Mouse (Mus musculus) forebrain, embryonic 14.5 days (tissue): ENCODE measurements around the gene Il15ra. TPM values are rescaled to one million over a fixed set of nuclear protein-coding genes. Genes with fewer than 3 reads are reported as not detected.

ENCODE experiments used
- ATAC-seq: fragments of 200-750 bp; cut with Nextera tagmentation; 2 replicates; pipeline ENCODE4 v1.8.0; 2017; ENCODE audit warnings: mild to moderate bottlenecking, moderate library complexity
- DNase-seq: peaks from one replicate; pipeline ENCODE4 v3.0.0-alpha.2; 2015; ENCODE audit warnings: low spot score
- H3K27ac ChIP-seq: fragments of 300-500 bp; sonication (generic); 2 replicates; pipeline ENCODE4 v1.5.1; 2014; ENCODE audit warnings: low read depth, mild to moderate bottlenecking, control low read depth, low read length, moderate library complexity
- H3K27me3 ChIP-seq: fragments of 300-500 bp; sonication (generic); replicated peaks from 2 replicates; pipeline ENCODE4 v1.6.1; 2014; ENCODE audit warnings: low read length, control low read depth, mixed read lengths; ENCODE audit not compliant: control insufficient read depth, insufficient read depth
- H3K36me3 ChIP-seq: fragments of 300-500 bp; sonication (generic); 2 replicates; pipeline ENCODE4 v1.6.1; 2014; ENCODE audit warnings: low read length, control low read depth; ENCODE audit not compliant: control insufficient read depth, insufficient read depth
- H3K4me1 ChIP-seq: fragments of 300-500 bp; sonication (generic); 2 replicates; pipeline ENCODE4 v1.6.1; 2014; ENCODE audit warnings: antibody characterized with exemption, low read length, control low read depth; ENCODE audit not compliant: control insufficient read depth, insufficient read depth
- H3K4me2 ChIP-seq: fragments of 300-500 bp; sonication (generic); 2 replicates; pipeline ENCODE4 v1.6.1; 2014; ENCODE audit warnings: mild to moderate bottlenecking, control low read depth, low read length
- H3K4me3 ChIP-seq: fragments of 300-500 bp; sonication (generic); 2 replicates; pipeline ENCODE4 v1.5.1; 2014; ENCODE audit warnings: low read depth, low read length, control low read depth
- H3K9ac ChIP-seq: fragments of 300-500 bp; sonication (generic); 2 replicates; pipeline ENCODE4 v1.6.1; 2014; ENCODE audit warnings: mild to moderate bottlenecking, low read length, control low read depth, moderate library complexity
- H3K9me3 ChIP-seq: fragments of 300-500 bp; sonication (generic); replicated peaks from 2 replicates; pipeline ENCODE4 v1.6.1; 2016; ENCODE audit warnings: low read length, control low read depth, mixed read lengths; ENCODE audit not compliant: control insufficient read depth
- WGBS: fragments of 180-500 bp; shearing (Covaris S2); extraction: QIAGEN DNeasy Blood & Tissue Kit; methylation state at CpG from one replicate; pipeline ENCODE4 v1.1.7; 2014; 5-methylcytosine and 5-hydroxymethylcytosine counted together
- polyA plus RNA-seq: library from polyadenylated mRNA; unstranded; fragments of >200 nt; fragmentation: Nextera tagmentation; extraction: Ambion mirVana; gene quantifications from 2 replicates; pipeline ENCODE4 v1.2.1, GENCODE M21; 2014

Il15ra gene
- polyA plus RNA-seq, 1 experiment from 2014 or later = 0.63 TPM

GRCm38 (mm10) chr2:11672144-11672543 lies 32.9 kb upstream of the Il15ra start:
- ATAC-seq (no peak), DNase-seq (no peak)
- no peaks in the 10 kb centered on the region for H3K9me3 ChIP-seq
- no peaks in the 10 kb centered on the region for H3K27me3 ChIP-seq
- H3K4me1 ChIP-seq = no peaks in the 10 kb centered on the region
- no peak overlapping the region for H3K27ac ChIP-seq
- H3K4me3 ChIP-seq = no peak overlapping the region
- H3K4me2 ChIP-seq = no peak overlapping the region
- H3K9ac ChIP-seq = no peak overlapping the region
- no peaks in the 10 kb centered on the region for H3K36me3 ChIP-seq
- WGBS = 18% methylated on average over 3 of the region's 3 CpGs

GRCm38 (mm10) chr2:11679626-11680025 lies 25.5 kb upstream of the Il15ra start:
- H3K9ac ChIP-seq = no peak overlapping the region
- ATAC-seq (no peak), DNase-seq (no peak)
- WGBS = 87% methylated on average over 7 of the region's 7 CpGs
- no peaks in the 10 kb centered on the region for H3K36me3 ChIP-seq
- no peaks in the 10 kb centered on the region for H3K27me3 ChIP-seq
- H3K4me3 ChIP-seq = no peak overlapping the region
- H3K4me1 ChIP-seq = no peaks in the 10 kb centered on the region
- no peak overlapping the region for H3K27ac ChIP-seq
- no peak overlapping the region for H3K4me2 ChIP-seq
- no peaks in the 10 kb centered on the region for H3K9me3 ChIP-seq

- H3K9me3 ChIP-seq = no peaks in the 10 kb centered on the region
- H3K9ac ChIP-seq = no peak overlapping the region
- no peak for ATAC-seq
- no peaks in the 10 kb centered on the region for H3K36me3 ChIP-seq
- H3K4me2 ChIP-seq = no peak overlapping the region
- no peaks in the 10 kb centered on the region for H3K27me3 ChIP-seq
- H3K4me3 ChIP-seq = no peak overlapping the region
- H3K27ac ChIP-seq = no peak overlapping the region
- H3K4me1 ChIP-seq = no peaks in the 10 kb centered on the region
- WGBS = 65% methylated on average over 4 of the region's 4 CpGs
- DNase-seq = no peak
Measured at GRCm38 (mm10) chr2:11682712-11683111, 22.4 kb upstream of the Il15ra start.

- Histone ChIP-seq H3K9ac (no peak overlapping the region), H3K9me3 (no peaks in the 10 kb centered on the region), H3K36me3 (no peaks in the 10 kb centered on the region), H3K27ac (no peak overlapping the region), H3K4me3 (no peak overlapping the region), H3K4me1 (no peaks in the 10 kb centered on the region), H3K4me2 (no peak overlapping the region), H3K27me3 (no peaks in the 10 kb centered on the region)
- DNase-seq (no peak), ATAC-seq (no peak)
- WGBS = 83% methylated on average over 4 of the region's 4 CpGs
Measured at GRCm38 (mm10) chr2:11686512-11686911, 18.6 kb upstream of the Il15ra start.

- no peak overlapping the region for H3K27ac ChIP-seq
- no peaks in the 10 kb centered on the region for H3K9me3 ChIP-seq
- ATAC-seq (no peak), DNase-seq (peak; percentile 66)
- H3K4me2 ChIP-seq = no peak overlapping the region
- 21% methylated on average over 3 of the region's 3 CpGs for WGBS
- H3K27me3 ChIP-seq = no peaks in the 10 kb centered on the region
- H3K36me3 ChIP-seq = no peaks in the 10 kb centered on the region
- H3K4me3 ChIP-seq = no peak overlapping the region
- H3K4me1 ChIP-seq = no peaks in the 10 kb centered on the region
- H3K9ac ChIP-seq = no peak overlapping the region
Measured at GRCm38 (mm10) chr2:11687436-11687835, 17.7 kb upstream of the Il15ra start.

- no peak for ATAC-seq
Measured at GRCm38 (mm10) chr2:11690201-11690890, 14.7 kb upstream of the Il15ra start.

GRCm38 (mm10) chr2:11693352-11693751 lies 11.7 kb upstream of the Il15ra start:
- Histone ChIP-seq H3K4me3 (no peak overlapping the region), H3K4me2 (no peak overlapping the region), H3K4me1 (no peaks in the 10 kb centered on the region), H3K27me3 (no peaks in the 10 kb centered on the region), H3K9me3 (no peaks in the 10 kb centered on the region), H3K9ac (no peak overlapping the region), H3K27ac (no peak overlapping the region), H3K36me3 (no peaks in the 10 kb centered on the region)
- DNase-seq (no peak), ATAC-seq (no peak)
- 92% methylated on average over 4 of the region's 4 CpGs for WGBS

More at GRCm38 (mm10) chr2:11690201-11690890, 14.7 kb upstream of the Il15ra start:
- no peaks in the 10 kb centered on the region for H3K36me3 ChIP-seq
- no peak overlapping the region for H3K4me3 ChIP-seq
- H3K27ac ChIP-seq = no peak overlapping the region
- WGBS = 80% methylated on average over 8 of the region's 8 CpGs
- H3K27me3 ChIP-seq = no peaks in the 10 kb centered on the region
- DNase-seq = no peak
- H3K9ac ChIP-seq = no peak overlapping the region
- no peaks in the 10 kb centered on the region for H3K4me1 ChIP-seq
- no peak overlapping the region for H3K4me2 ChIP-seq
- H3K9me3 ChIP-seq = no peaks in the 10 kb centered on the region

- WGBS = 95% methylated on average over 2 of the region's 2 CpGs
- H3K4me3 ChIP-seq = no peak overlapping the region
Measured at GRCm38 (mm10) chr2:11694104-11694503, 11.0 kb upstream of the Il15ra start.

GRCm38 (mm10) chr2:11695867-11696266 lies 9.2 kb upstream of the Il15ra start:
- no peak overlapping the region for H3K27ac ChIP-seq
- H3K9me3 ChIP-seq = no peaks in the 10 kb centered on the region
- ATAC-seq (no peak), DNase-seq (no peak)
- no peaks in the 10 kb centered on the region for H3K27me3 ChIP-seq
- H3K4me1 ChIP-seq = no peaks in the 10 kb centered on the region
- no peak overlapping the region for H3K9ac ChIP-seq
- no peak overlapping the region for H3K4me3 ChIP-seq
- 70% methylated on average over 2 of the region's 2 CpGs for WGBS
- no peak overlapping the region for H3K4me2 ChIP-seq
- H3K36me3 ChIP-seq = no peaks in the 10 kb centered on the region

More at GRCm38 (mm10) chr2:11694104-11694503, 11.0 kb upstream of the Il15ra start:
- no peak overlapping the region for H3K9ac ChIP-seq
- no peak overlapping the region for H3K4me2 ChIP-seq
- H3K27ac ChIP-seq = no peak overlapping the region
- no peaks in the 10 kb centered on the region for H3K36me3 ChIP-seq
- H3K9me3 ChIP-seq = no peaks in the 10 kb centered on the region
- ATAC-seq (no peak), DNase-seq (no peak)
- no peaks in the 10 kb centered on the region for H3K27me3 ChIP-seq
- no peaks in the 10 kb centered on the region for H3K4me1 ChIP-seq
